Mouse (Mus musculus): ENCODE measurements around the gene Acvr2a. TPM values are rescaled to one million over a fixed set of nuclear protein-coding genes. Genes with fewer than 3 reads are reported as not detected.

Acvr2a gene
- total RNA-seq (2021) = 10 to 100 TPM; 27.9 to 30.3 TPM
- long read RNA-seq, experiment 1, full-length matches to known transcripts = 10 of 15 reads
- long read RNA-seq, experiment 1, partial matches to known transcripts = 0 of 15 reads
- long read RNA-seq, experiment 1, other reads (novel, unspliced or antisense) = 5 of 15 reads
- long read RNA-seq, experiment 2, full-length matches to known transcripts = 13 of 18 reads
- long read RNA-seq, experiment 2, partial matches to known transcripts = 2 of 18 reads
- long read RNA-seq, experiment 2, other reads (novel, unspliced or antisense) = 3 of 18 reads

- DNase-seq (ENCODE audit: low spot score in 2 of 2) = peak; percentile 88 to 93
Measured at GRCm38 (mm10) chr2:48813371-48814222, at the start of gene Acvr2a. Acvr2a (plus strand) TSS chr2:48814109.

- DNase-seq (ENCODE audit: low spot score in 2 of 2) = no peak
Measured at GRCm38 (mm10) chr2:48766513-48766912, 47.4 kb upstream of the Acvr2a start.

GRCm38 (mm10) chr2:48767778-48768177 lies 46.1 kb upstream of the Acvr2a start:
- no peak for DNase-seq (ENCODE audit: low spot score in 2 of 2)

GRCm38 (mm10) chr2:48768219-48768618 lies 45.7 kb upstream of the Acvr2a start:
- DNase-seq (ENCODE audit: low spot score in 2 of 2) = no peak

- DNase-seq (ENCODE audit: low spot score in 2 of 2) = no peak
Measured at GRCm38 (mm10) chr2:48770100-48770499, 43.8 kb upstream of the Acvr2a start.

- no peak for DNase-seq (ENCODE audit: low spot score in 2 of 2)
Measured at GRCm38 (mm10) chr2:48770634-48771033, 43.3 kb upstream of the Acvr2a start.

- DNase-seq (ENCODE audit: low spot score in 2 of 2) = no peak
Measured at GRCm38 (mm10) chr2:48775281-48775680, 38.6 kb upstream of the Acvr2a start.

- DNase-seq (ENCODE audit: low spot score in 2 of 2) = no peak
Measured at GRCm38 (mm10) chr2:48788901-48789300, 25.0 kb upstream of the Acvr2a start.

GRCm38 (mm10) chr2:48814223-48815038 lies 522 bp downstream of the Acvr2a start:
- peak in 1 of 2 experiments; percentile 47 for DNase-seq (ENCODE audit: low spot score in 2 of 2)

- no peak for DNase-seq (ENCODE audit: low spot score in 2 of 2)
Measured at GRCm38 (mm10) chr2:48815039-48815590, 1.2 kb downstream of the Acvr2a start.

GRCm38 (mm10) chr2:48816141-48817028 lies 2.5 kb downstream of the Acvr2a start:
- DNase-seq (ENCODE audit: low spot score in 2 of 2) = no peak

- DNase-seq (ENCODE audit: low spot score in 2 of 2) = no peak
Measured at GRCm38 (mm10) chr2:48825878-48826277, 12.0 kb downstream of the Acvr2a start.

- DNase-seq (ENCODE audit: low spot score in 2 of 2) = no peak
Measured at GRCm38 (mm10) chr2:48826380-48826779, 12.5 kb downstream of the Acvr2a start.

- no peak for DNase-seq (ENCODE audit: low spot score in 2 of 2)
Measured at GRCm38 (mm10) chr2:48830492-48830891, 16.6 kb downstream of the Acvr2a start.

GRCm38 (mm10) chr2:48832305-48832704 lies 18.4 kb downstream of the Acvr2a start:
- DNase-seq (ENCODE audit: low spot score in 2 of 2) = no peak

GRCm38 (mm10) chr2:48833884-48834450 lies 20.1 kb downstream of the Acvr2a start:
- no peak for DNase-seq (ENCODE audit: low spot score in 2 of 2)

GRCm38 (mm10) chr2:48841611-48842470 lies 27.9 kb downstream of the Acvr2a start:
- DNase-seq (ENCODE audit: low spot score in 2 of 2) = no peak

GRCm38 (mm10) chr2:48846689-48847398 lies 32.9 kb downstream of the Acvr2a start:
- no peak for DNase-seq (ENCODE audit: low spot score in 2 of 2)

Measured in gastrocnemius, postnatal 4 days (tissue).